Mouse (Mus musculus): ENCODE data around the gene Rpl11. TPM values are rescaled to one million over a fixed set of nuclear protein-coding genes. Genes with fewer than 3 reads are reported as not detected.

The Rpl11 gene
- 301 TPM for polyA plus RNA-seq (2017; shearing (Covaris generic))

DNA sequence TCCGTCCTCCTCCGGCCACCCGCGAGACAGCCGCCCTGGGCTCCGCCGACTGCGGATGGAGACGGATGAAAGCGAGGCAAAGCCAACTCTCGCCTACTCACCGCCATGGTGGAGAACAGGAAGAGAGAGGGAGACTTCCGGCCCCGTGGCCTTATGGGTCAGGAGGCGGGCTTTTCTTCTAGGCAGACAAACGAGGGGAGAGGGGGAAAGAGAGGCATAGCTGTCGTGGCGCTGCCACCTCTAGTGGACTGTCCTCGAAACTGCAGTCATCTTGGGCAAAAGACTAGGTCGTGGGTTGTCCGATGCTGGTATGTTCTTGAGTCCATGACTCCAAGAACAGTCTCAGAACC, at the start of gene Rpl11:
Gene Rpl11, minus strand, starts transcription at position 182 of the 350 bp plus-strand sequence.

GRCm38 (mm10) chr4:136021549-136022047, 31.6 kb downstream of the Rpl11 start, which contains the start of gene Eloa:
Gene Eloa (minus strand): TSS chr4:136021763.

GRCm38 (mm10) chr4:135986943-135987710, 66.1 kb downstream of the Rpl11 start, which contains the start of gene Pithd1:
Gene Pithd1 (minus strand): TSS chr4:135987264.

Other genes with a start within 250 kb of the Rpl11 start
- 207 TPM for gene Srsf10, start 197.7 kb downstream of the Rpl11 start, polyA plus RNA-seq (2017; shearing (Covaris generic))
- gene Pnrc2, start 179.6 kb downstream of the Rpl11 start, polyA plus RNA-seq (2017; shearing (Covaris generic)), result 237 TPM
- 23.3 TPM for gene Cnr2, start 158.0 kb downstream of the Rpl11 start, polyA plus RNA-seq (2017; shearing (Covaris generic))
- gene Fuca1, start 132.7 kb downstream of the Rpl11 start, polyA plus RNA-seq (2017; shearing (Covaris generic)), result 124 TPM
- 89.1 TPM for gene Hmgcl, start 107.0 kb downstream of the Rpl11 start, polyA plus RNA-seq (2017; shearing (Covaris generic))
- 30.6 TPM for gene Gale, start 89.7 kb downstream of the Rpl11 start, polyA plus RNA-seq (2017; shearing (Covaris generic))
- gene Lypla2, start 80.8 kb downstream of the Rpl11 start, polyA plus RNA-seq (2017; shearing (Covaris generic)), result 370 TPM
- 10.0 TPM for gene Pithd1, start 66.2 kb downstream of the Rpl11 start, polyA plus RNA-seq (2017; shearing (Covaris generic))
- gene Eloa, start 31.7 kb downstream of the Rpl11 start, polyA plus RNA-seq (2017; shearing (Covaris generic)), result 77.0 TPM
- gene Id3, start 90.1 kb upstream of the Rpl11 start, polyA plus RNA-seq (2017; shearing (Covaris generic)), result 265 TPM
- 17.4 TPM for gene E2f2, start 119.0 kb upstream of the Rpl11 start, polyA plus RNA-seq (2017; shearing (Covaris generic))
- 0.32 TPM for gene Asap3, start 152.9 kb upstream of the Rpl11 start, polyA plus RNA-seq (2017; shearing (Covaris generic))
- 0.85 TPM for gene Tcea3, start 194.3 kb upstream of the Rpl11 start, polyA plus RNA-seq (2017; shearing (Covaris generic))
- 20.4 TPM for gene Zfp46, start 231.3 kb upstream of the Rpl11 start, polyA plus RNA-seq (2017; shearing (Covaris generic))